Mouse (Mus musculus) heart, embryonic 10.5 days (tissue): Measurements from ENCODE around the gene Nucb2. TPM values are rescaled to one million over a fixed set of nuclear protein-coding genes. Genes with fewer than 3 reads are reported as not detected.

Experiments
- DNase-seq: peaks from one replicate; pipeline ENCODE4 v3.0.0-alpha.2; 2017; ENCODE audit warnings: low spot score
- H3K27ac ChIP-seq: fragments of 300-500 bp; sonication (generic); 2 replicates; pipeline ENCODE4 v1.5.1; 2016; ENCODE audit warnings: mild to moderate bottlenecking
- H3K27me3 ChIP-seq: fragments of 300-500 bp; sonication (generic); 2 replicates; pipeline ENCODE4 v1.6.1; 2016; ENCODE audit warnings: mild to moderate bottlenecking; ENCODE audit not compliant: poor library complexity, insufficient read depth, severe bottlenecking
- H3K36me3 ChIP-seq: fragments of 300-500 bp; sonication (generic); 2 replicates; pipeline ENCODE4 v1.6.1; 2016; ENCODE audit warnings: mild to moderate bottlenecking, moderate library complexity
- H3K4me1 ChIP-seq: fragments of 300-500 bp; sonication (generic); 2 replicates; pipeline ENCODE4 v1.6.1; 2016; ENCODE audit warnings: mild to moderate bottlenecking
- H3K4me3 ChIP-seq: fragments of 300-500 bp; sonication (generic); 2 replicates; pipeline ENCODE4 v1.5.1; 2016; ENCODE audit warnings: mild to moderate bottlenecking, moderate library complexity
- H3K9me3 ChIP-seq: fragments of 300-500 bp; sonication (generic); 2 replicates; pipeline ENCODE4 v1.6.1; 2016; ENCODE audit warnings: mild to moderate bottlenecking, moderate library complexity
- WGBS: fragments of 180-500 bp; shearing (Covaris S2); methylation state at CpG from one replicate; pipeline ENCODE4 v1.1.7; 2016; 5-methylcytosine and 5-hydroxymethylcytosine counted together
- polyA plus RNA-seq: library from polyadenylated mRNA; unstranded; fragments of >200 nt; fragmentation: Nextera tagmentation; extraction: Ambion mirVana; gene quantifications from 2 replicates; pipeline ENCODE4 v1.2.1, GENCODE M21; 2016

The Nucb2 gene
- 6.7 and 7.1 TPM in 2 replicates for polyA plus RNA-seq

- DNase-seq: peak; percentile 99
- H3K36me3 ChIP-seq: no peaks in the 10 kb centered on the region
- H3K4me3 ChIP-seq: peak within 1 kb of the TSS; percentile 76
- no peaks in the 10 kb centered on the region for H3K27me3 ChIP-seq
- H3K4me1 ChIP-seq: peaks cover 4% of the 10 kb centered on the region; the same call in 1 of the 2 replicates
- H3K9me3 ChIP-seq: no peaks in the 10 kb centered on the region
- H3K27ac ChIP-seq: peak within 1 kb of the TSS; percentile 87
- under 1% methylated on average over 51 of the region's 51 CpGs for WGBS
These were observed at the start of gene Nucb2 for GRCm38 (mm10) chr7:116503879-116504817. Nucb2 (plus strand) TSS chr7:116504369.

DNA sequence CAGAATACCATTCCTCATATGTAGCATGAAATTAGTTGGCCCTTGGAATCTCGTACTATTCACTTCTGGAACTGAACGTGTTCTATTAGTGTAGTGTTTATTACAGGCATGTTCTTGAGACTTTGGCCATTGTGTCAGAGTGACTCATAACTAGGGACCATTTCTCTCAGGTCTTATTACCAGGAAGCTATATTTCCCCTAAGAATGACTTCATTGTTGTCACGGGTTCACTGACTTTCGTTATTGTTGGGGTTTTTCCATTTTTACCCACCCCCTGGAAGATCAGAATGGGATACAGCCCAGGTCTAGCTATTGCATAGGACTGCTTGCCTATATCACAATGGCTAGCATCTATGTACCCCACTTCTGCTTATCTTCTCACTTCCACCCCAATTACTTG, 47.2 kb upstream of the Nucb2 start:
- DNase-seq: no peak
- Histone ChIP-seq H3K9me3 (no peaks in the 10 kb centered on the region), H3K27me3 (no peaks in the 10 kb centered on the region), H3K27ac (no peak overlapping the region), H3K4me3 (no peak overlapping the region), H3K4me1 (0 out of 2 replicates have a peak, but pooled peaks cover 2% of the 10 kb centered on the region), H3K36me3 (no peaks in the 10 kb centered on the region)
- WGBS: 79% methylated on average over 4 of the region's 4 CpGs

DNA sequence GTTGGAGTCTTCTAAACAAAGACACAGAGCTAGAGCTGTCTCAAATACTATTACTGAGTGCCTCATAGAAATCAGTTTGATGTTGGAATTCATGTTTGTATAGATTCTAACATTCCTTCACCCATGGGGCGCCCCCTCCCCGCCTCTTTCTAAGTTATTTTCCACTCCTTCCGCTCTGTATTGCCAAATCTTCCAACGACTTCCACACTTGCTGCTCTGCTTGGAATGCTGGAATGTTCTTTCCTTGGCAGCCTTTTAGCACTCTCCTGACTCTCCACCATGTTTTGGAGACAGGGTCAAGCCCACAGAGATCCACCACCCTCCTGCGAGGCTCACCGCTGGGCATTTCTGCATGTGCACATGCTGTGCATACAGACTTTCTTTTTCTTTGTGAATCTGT, 46.8 kb upstream of the Nucb2 start:
- H3K27ac ChIP-seq: no peak overlapping the region
- H3K4me3 ChIP-seq: no peak overlapping the region
- 75% methylated on average over 6 of the region's 6 CpGs for WGBS
- no peak for DNase-seq
- H3K4me1 ChIP-seq: peaks cover 6% of the 10 kb centered on the region; the same call in 1 of the 2 replicates
- no peaks in the 10 kb centered on the region for H3K36me3 ChIP-seq
- no peaks in the 10 kb centered on the region for H3K9me3 ChIP-seq
- H3K27me3 ChIP-seq: no peaks in the 10 kb centered on the region

DNA sequence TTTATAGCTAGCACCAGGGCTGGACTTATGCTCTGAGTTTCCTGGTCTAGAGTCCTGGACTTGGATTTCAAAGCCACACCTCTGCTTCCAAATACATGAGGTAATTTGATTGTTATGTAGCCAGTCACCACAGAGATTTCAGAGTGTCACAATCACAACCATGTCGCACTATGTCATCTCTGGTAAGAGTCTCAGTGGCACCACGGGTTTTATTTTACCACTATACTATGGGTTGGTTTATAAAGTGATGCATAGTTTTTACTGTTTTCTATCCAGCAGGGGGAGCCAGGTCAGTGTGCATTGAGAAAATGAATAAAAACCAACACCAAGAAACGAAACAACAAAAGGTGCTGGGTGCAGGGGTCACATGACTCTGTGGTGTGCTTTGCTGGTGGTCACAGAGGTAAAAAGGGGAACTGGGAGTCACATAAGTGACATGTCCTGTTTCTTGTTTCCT, 45.2 kb upstream of the Nucb2 start:
- no peaks in the 10 kb centered on the region for H3K36me3 ChIP-seq
- H3K4me3 ChIP-seq: no peak overlapping the region
- no peak for DNase-seq
- no peaks in the 10 kb centered on the region for H3K9me3 ChIP-seq
- H3K4me1 ChIP-seq: peaks cover 8% of the 10 kb centered on the region; the same call in 1 of the 2 replicates
- H3K27ac ChIP-seq: no peak overlapping the region
- 38% methylated on average over 3 of the region's 3 CpGs for WGBS
- H3K27me3 ChIP-seq: no peaks in the 10 kb centered on the region

DNA sequence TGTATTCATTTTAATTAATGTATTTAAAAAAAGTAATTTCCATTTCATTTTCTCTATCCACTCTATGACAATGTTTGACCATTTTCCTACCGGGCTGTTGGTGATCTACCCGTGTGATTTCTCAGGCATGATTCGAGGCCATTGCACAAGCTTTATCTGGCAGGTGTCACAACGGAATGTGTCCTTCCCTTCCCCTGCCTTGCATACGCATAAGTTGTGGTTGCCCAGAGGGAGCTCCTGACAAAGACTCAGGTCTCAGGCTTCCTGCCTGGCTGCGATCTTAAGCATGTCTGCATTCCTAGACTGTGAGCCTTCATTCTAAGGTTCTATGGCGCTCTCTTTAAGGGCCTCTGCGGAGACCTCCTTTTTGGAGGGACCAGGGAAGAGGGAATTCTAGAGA, 42.1 kb upstream of the Nucb2 start:
- Histone ChIP-seq H3K27me3 (no peaks in the 10 kb centered on the region), H3K9me3 (no peaks in the 10 kb centered on the region), H3K4me1 (peaks cover 8% of the 10 kb centered on the region; the same call in 1 of the 2 replicates), H3K36me3 (no peaks in the 10 kb centered on the region), H3K27ac (no peak overlapping the region), H3K4me3 (no peak overlapping the region)
- DNase-seq: no peak
- 36% methylated on average over 8 of the region's 8 CpGs for WGBS

DNA sequence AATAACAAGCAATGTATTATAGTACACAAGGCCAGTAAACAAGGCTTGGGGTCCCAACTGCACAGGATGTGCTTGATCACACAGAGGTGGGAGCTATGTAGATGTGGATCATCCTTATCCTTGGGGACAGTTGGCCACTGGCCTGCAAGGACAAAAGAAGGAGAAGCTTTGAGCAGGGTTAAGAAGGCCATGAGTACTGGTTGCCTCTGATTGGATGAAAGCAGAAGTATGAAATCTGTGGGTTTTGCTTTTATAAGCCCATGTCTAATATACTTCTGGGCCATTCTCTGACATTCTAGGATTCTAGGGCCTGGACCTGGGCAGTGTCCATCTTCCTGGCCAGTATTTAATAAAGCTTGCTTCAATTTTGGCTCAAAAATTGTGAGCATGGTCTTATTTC, 28.3 kb upstream of the Nucb2 start:
- Histone ChIP-seq H3K36me3 (no peaks in the 10 kb centered on the region), H3K9me3 (no peaks in the 10 kb centered on the region), H3K4me3 (no peak overlapping the region), H3K27me3 (no peaks in the 10 kb centered on the region), H3K27ac (no peak overlapping the region), H3K4me1 (no peaks in the 10 kb centered on the region; the same call in 1 of the 2 replicates)
- DNase-seq: no peak

GRCm38 (mm10) chr7:116476264-116476663, 27.9 kb upstream of the Nucb2 start:
- WGBS: 76% methylated on average over 5 of the region's 5 CpGs
- H3K4me1 ChIP-seq: no peaks in the 10 kb centered on the region; the same call in 1 of the 2 replicates
- no peaks in the 10 kb centered on the region for H3K36me3 ChIP-seq
- no peaks in the 10 kb centered on the region for H3K9me3 ChIP-seq
- no peak for DNase-seq
- no peaks in the 10 kb centered on the region for H3K27me3 ChIP-seq
- no peak overlapping the region for H3K4me3 ChIP-seq
- no peak overlapping the region for H3K27ac ChIP-seq

DNA sequence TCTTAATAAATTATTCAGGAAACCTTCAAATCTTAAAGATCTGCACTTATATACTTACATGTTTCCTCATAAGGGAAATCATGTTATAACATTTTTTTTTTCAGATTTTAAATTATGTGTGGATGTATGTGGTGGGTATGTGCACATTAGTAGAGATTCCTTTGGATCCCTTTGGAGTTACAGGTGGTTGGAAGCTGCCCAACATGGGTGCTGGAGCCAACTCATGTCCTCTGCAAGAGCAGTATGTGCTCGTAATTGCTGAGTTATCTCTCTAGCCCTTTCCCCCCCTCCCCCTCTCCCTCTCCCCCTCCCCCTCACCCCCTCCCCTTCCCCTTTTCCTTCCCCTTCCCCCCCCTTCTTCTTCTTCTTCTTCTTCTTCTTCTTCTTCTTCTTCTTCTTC, 21.1 kb upstream of the Nucb2 start:
- Histone ChIP-seq H3K27me3 (peaks cover 4% of the 10 kb centered on the region; the same call in 1 of the 2 replicates), H3K9me3 (no peaks in the 10 kb centered on the region), H3K4me1 (peaks cover 22% of the 10 kb centered on the region), H3K4me3 (no peak overlapping the region), H3K36me3 (no peaks in the 10 kb centered on the region), H3K27ac (no peak overlapping the region)
- 33% methylated on average over 1 of the region's 1 CpGs for WGBS
- no peak for DNase-seq

GRCm38 (mm10) chr7:116483782-116484181, 20.4 kb upstream of the Nucb2 start:
- no peak for DNase-seq
- Histone ChIP-seq H3K4me1 (peaks cover 22% of the 10 kb centered on the region), H3K27ac (no peak overlapping the region), H3K27me3 (peaks cover 4% of the 10 kb centered on the region; the same call in 1 of the 2 replicates), H3K9me3 (no peaks in the 10 kb centered on the region), H3K36me3 (no peaks in the 10 kb centered on the region), H3K4me3 (no peak overlapping the region)
- 39% methylated on average over 5 of the region's 5 CpGs for WGBS

DNA sequence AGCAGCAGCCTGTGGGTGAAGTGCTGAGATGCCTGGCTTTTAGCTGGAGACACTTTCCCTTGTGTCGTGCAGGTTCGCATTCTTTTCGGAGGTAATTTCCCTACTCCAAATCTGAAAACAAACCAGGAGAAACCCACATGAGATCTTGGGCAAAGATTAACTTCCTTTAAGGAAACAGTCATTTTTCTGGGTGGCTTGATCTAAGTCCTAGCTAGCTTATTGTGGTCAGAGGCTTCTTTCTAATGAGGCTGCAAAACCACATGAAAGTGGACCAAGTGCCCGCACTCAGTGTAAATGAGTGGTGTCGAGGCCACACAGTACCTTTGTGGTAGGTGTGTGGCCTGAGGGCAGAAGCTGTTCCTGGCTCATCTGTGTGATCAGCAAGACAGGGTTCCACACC, 20.0 kb upstream of the Nucb2 start:
- Histone ChIP-seq H3K27me3 (peaks cover 4% of the 10 kb centered on the region; the same call in 1 of the 2 replicates), H3K36me3 (no peaks in the 10 kb centered on the region), H3K27ac (no peak overlapping the region), H3K9me3 (no peaks in the 10 kb centered on the region), H3K4me3 (no peak overlapping the region), H3K4me1 (peaks cover 22% of the 10 kb centered on the region)
- 61% methylated on average over 5 of the region's 5 CpGs for WGBS
- no peak for DNase-seq

DNA sequence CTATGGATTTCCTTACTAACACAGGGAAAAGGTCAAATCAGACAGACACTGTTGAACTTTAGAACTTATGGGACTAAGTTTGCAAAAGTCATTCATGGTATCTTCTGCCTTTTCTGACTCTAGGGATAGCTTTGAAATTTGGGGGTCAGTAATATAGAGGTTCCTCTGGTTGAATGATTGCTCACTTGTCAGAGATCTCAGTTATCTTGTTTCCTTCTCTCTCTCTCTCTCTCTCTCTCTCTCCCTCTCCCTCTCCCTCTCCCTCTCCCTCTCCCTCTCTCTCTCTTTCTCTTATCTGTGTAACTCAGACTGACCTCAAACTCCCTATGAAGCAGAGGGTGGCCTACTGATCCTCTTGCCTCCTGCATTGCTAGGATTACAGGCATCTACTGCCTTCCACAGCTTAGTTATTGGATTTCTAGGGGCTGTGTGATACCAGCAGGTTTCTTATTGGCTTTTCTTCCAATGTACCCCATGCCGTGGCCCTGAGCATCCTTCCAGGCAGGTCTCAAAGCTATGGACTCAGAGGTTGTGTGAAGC, 19.0 kb upstream of the Nucb2 start:
- Histone ChIP-seq H3K4me1 (peaks cover 22% of the 10 kb centered on the region), H3K4me3 (no peak overlapping the region), H3K9me3 (no peaks in the 10 kb centered on the region), H3K27me3 (peaks cover 4% of the 10 kb centered on the region; the same call in 1 of the 2 replicates), H3K27ac (no peak overlapping the region), H3K36me3 (no peaks in the 10 kb centered on the region)
- DNase-seq: no peak
- WGBS: 69% methylated on average over 1 of the region's 1 CpGs

GRCm38 (mm10) chr7:116491113-116491512, 13.1 kb upstream of the Nucb2 start:
- WGBS: 81% methylated on average over 4 of the region's 4 CpGs
- Histone ChIP-seq H3K4me3 (no peak overlapping the region), H3K27me3 (no peaks in the 10 kb centered on the region), H3K36me3 (no peaks in the 10 kb centered on the region), H3K9me3 (no peaks in the 10 kb centered on the region), H3K27ac (no peak overlapping the region), H3K4me1 (0 out of 2 replicates have a peak, but pooled peaks cover 4% of the 10 kb centered on the region)
- no peak for DNase-seq
